Mouse (Mus musculus): ENCODE results near the gene Serpinf2. TPM values are rescaled to one million over a fixed set of nuclear protein-coding genes. Genes with fewer than 3 reads are reported as not detected.

Gene Serpinf2
- 0.23 and 0.29 TPM in 2 replicates for polyA plus RNA-seq (2015; fragmentation: Nextera tagmentation; extraction: Ambion mirVana)

GRCm38 (mm10) chr11:75439363-75439762, at the start of gene Serpinf2:
Gene Serpinf2 (minus strand): TSS chr11:75439591.

DNA sequence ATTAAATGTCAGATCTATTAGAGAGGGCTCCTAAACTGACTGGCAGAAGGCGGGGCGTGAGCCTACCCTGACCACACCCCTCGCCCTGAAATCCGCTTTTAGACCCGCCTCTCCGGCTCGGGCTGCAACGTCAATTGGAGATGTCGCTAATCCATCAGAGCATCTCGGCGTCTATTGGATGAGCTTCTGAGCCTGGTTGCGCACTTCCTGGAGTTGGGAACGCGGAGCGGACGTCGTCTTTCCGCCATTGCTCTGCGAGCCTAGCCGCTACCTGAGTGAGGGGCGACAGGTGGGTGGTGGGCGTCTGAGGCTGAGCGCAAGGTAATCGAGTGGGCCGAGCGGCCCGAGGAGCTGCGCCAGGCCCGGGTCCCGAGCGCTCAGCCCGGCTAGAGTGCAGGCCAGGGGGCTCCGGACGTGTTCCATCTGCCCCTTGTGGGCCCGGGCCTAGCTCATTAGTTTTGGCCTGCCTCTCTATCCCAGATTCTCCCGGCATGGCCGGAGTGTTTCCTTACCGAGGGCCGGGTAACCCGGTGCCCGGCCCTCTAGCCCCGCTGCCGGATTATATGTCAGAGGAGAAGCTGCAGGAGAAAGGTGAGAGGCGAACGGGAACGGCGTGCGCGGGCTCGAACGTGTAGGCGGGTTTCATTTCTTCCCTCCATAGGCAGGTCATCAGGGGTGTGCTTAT, 47.4 kb upstream of the Serpinf2 start, which contains the start of gene Prpf8:
Gene Prpf8 (plus strand): TSS at position 216 of the 685 bp plus-strand sequence.

DNA sequence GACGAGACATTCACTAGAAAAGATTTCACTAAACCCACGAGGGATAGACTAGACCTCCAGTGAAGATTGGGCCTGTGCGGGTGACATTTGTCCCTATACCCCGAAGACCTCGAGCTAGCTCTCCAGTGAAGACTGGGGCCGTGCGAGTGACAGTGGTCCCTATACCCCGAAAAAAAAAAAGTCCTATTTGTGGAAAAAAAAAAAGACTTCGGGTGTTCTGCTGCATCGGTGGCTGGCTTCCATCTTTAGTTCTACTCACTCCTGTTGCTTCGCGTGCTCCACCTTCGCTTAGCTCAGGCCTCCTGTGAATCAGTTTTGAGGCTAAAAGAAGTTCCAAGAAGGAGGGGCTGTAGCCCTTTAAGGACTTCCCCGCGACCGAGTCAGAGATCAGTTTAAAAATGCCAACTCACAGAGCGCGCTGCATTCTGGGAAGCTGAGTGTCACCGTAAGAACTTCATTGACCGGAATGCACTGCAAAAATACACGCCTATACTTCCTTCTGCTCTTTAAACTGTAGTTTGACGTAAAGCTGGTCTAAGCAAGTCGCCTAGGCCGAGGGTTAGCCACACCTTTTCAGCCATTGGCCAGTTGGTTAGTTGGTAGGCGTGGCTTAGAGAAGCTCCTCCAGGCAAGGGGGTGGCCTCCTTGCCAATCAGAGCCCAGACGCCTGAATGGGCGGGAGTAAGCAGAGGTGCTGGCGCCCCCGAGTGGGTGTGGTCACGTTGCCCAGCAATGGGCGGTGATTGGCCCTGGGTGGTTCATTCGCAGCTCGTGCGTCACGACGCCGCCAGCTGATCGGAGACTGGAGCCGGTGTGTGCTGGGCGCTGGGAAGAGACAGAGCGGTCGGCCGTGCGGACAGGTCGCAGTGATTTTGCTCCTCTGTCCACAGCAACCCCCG, 21.7 kb upstream of the Serpinf2 start, which contains the start of gene Tlcd2:
Gene Tlcd2 (plus strand): TSS at position 872 of the 899 bp plus-strand sequence.

GRCm38 (mm10) chr11:75453991-75454930, 14.9 kb upstream of the Serpinf2 start, which contains the start of gene Wdr81:
Gene Wdr81 (minus strand): TSS chr11:75454717.

DNA sequence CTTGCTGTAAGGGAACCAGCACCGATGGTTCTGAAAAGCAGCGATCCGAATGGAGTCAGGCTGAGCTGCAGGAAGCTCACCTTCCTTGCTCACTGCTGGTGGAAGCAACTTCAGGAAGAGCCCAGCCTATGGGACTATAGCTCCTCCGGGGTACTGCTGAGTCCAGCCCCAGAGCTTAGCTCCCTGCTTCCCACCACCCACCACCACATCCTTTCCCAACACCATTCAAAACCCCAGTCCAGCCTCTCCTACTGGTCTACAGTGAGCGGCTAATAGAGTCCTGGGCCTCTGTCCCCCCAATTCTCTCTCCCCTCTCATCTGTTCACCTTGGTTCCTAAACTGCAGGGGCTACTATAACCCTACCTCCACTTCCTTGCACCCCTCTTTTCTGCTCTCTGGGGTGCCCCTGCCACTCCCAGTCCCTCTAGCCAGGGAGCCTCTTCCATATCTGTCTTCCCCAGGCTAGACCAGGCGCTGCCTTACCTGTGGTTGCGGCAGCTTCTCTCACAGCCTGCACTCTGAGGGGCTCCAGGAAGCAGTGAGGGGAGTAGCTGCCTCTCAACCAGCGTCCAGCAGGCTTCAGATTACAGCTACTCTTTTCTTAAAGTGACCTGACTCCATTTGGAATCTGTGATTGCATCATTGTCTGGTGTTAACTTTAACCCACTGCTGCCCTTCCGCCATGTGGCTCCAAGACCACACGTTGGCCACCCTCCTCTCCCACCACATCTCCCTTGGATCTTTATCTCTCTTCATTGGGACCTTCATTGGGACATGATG, 17.2 kb downstream of the Serpinf2 start, which contains the start of gene Serpinf1:
Gene Serpinf1 (minus strand): TSS at position 689 of the 780 bp plus-strand sequence.

MicroRNAs encoded within 50 kb of the gene (microRNA counts, 519-probe panel; counts per million panel counts)
- 6,766 counts per million, percentile 95 among the panel's probes with 10 or more counts for microRNA mmu-miR-22

Small RNA genes within 50 kb of the gene (microRNA-seq; reads per million reads assigned to microRNA genes)
- gene Mir22, result 16,232 to 16,668 reads per million in 2 experiments

Other genes starting within 250 kb of the Serpinf2 start
- gene Dph1, start 248.3 kb downstream of the Serpinf2 start, polyA plus RNA-seq (2015; fragmentation: Nextera tagmentation; extraction: Ambion mirVana), result 13.7 and 14.3 TPM in 2 replicates
- gene Rtn4rl1, start 245.8 kb downstream of the Serpinf2 start, polyA plus RNA-seq (2015; fragmentation: Nextera tagmentation; extraction: Ambion mirVana), result 0.95 and 1.3 TPM in 2 replicates
- gene Rpa1, start 91.3 kb downstream of the Serpinf2 start, polyA plus RNA-seq (2015; fragmentation: Nextera tagmentation; extraction: Ambion mirVana), result 36.4 and 38.5 TPM in 2 replicates
- gene Smyd4, start 91.2 kb downstream of the Serpinf2 start, polyA plus RNA-seq (2015; fragmentation: Nextera tagmentation; extraction: Ambion mirVana), result 9.9 and 12.0 TPM in 2 replicates
- 174 and 240 TPM in 2 replicates for gene Serpinf1, start 16.9 kb downstream of the Serpinf2 start, polyA plus RNA-seq (2015; fragmentation: Nextera tagmentation; extraction: Ambion mirVana)
- gene Wdr81, start 15.1 kb upstream of the Serpinf2 start, polyA plus RNA-seq (2015; fragmentation: Nextera tagmentation; extraction: Ambion mirVana), result 2.7 TPM in 2 replicates
- gene Tlcd2, start 22.1 kb upstream of the Serpinf2 start, polyA plus RNA-seq (2015; fragmentation: Nextera tagmentation; extraction: Ambion mirVana), result 14.1 TPM in 2 replicates
- gene Prpf8, start 47.2 kb upstream of the Serpinf2 start, polyA plus RNA-seq (2015; fragmentation: Nextera tagmentation; extraction: Ambion mirVana), result 15.5 and 16.9 TPM in 2 replicates
- gene Rilp, start 70.5 kb upstream of the Serpinf2 start, polyA plus RNA-seq (2015; fragmentation: Nextera tagmentation; extraction: Ambion mirVana), result 10.7 and 12.4 TPM in 2 replicates
- 5.8 and 6.0 TPM in 2 replicates for gene Scarf1, start 73.9 kb upstream of the Serpinf2 start, polyA plus RNA-seq (2015; fragmentation: Nextera tagmentation; extraction: Ambion mirVana)
- gene Slc43a2, start 92.1 kb upstream of the Serpinf2 start, polyA plus RNA-seq (2015; fragmentation: Nextera tagmentation; extraction: Ambion mirVana), result 7.1 and 7.8 TPM in 2 replicates
- gene Pitpna, start 148.5 kb upstream of the Serpinf2 start, polyA plus RNA-seq (2015; fragmentation: Nextera tagmentation; extraction: Ambion mirVana), result 57.1 and 65.3 TPM in 2 replicates
- 31.7 and 38.0 TPM in 2 replicates for gene Inpp5k, start 191.4 kb upstream of the Serpinf2 start, polyA plus RNA-seq (2015; fragmentation: Nextera tagmentation; extraction: Ambion mirVana)
- gene Myo1c, start 210.9 kb upstream of the Serpinf2 start, polyA plus RNA-seq (2015; fragmentation: Nextera tagmentation; extraction: Ambion mirVana), result 34.2 and 40.5 TPM in 2 replicates
- 54.1 and 58.5 TPM in 2 replicates for gene Crk, start 239.7 kb upstream of the Serpinf2 start, polyA plus RNA-seq (2015; fragmentation: Nextera tagmentation; extraction: Ambion mirVana)

Measured in skeletal muscle tissue, postnatal 0 days (tissue).